Mouse (Mus musculus) limb, embryonic 15.5 days (tissue): ENCODE data around the gene Zfp663. TPM values are rescaled to one million over a fixed set of nuclear protein-coding genes. Genes with fewer than 3 reads are reported as not detected.

Experiments
- ATAC-seq: fragments of 200-750 bp; cut with Nextera tagmentation; 2 replicates; pipeline ENCODE4 v1.8.0; 2017; ENCODE audit warnings: low read depth, moderate TSS enrichment; ENCODE audit not compliant: insufficient number of reproducible peaks, low FRiP score, low TSS enrichment
- H3K27ac ChIP-seq: fragments of 300-500 bp; sonication (generic); 2 replicates; pipeline ENCODE4 v1.5.1; 2015; ENCODE audit warnings: moderate library complexity, mild to moderate bottlenecking, inconsistent platforms
- H3K27me3 ChIP-seq: fragments of 300-500 bp; sonication (generic); 2 replicates; pipeline ENCODE4 v1.6.1; 2015; ENCODE audit warnings: inconsistent platforms
- H3K36me3 ChIP-seq: fragments of 300-500 bp; sonication (generic); 2 replicates; pipeline ENCODE4 v1.6.1; 2015; ENCODE audit warnings: inconsistent platforms
- H3K4me1 ChIP-seq: fragments of 300-500 bp; sonication (generic); 2 replicates; pipeline ENCODE4 v1.6.1; 2015; ENCODE audit warnings: inconsistent platforms
- H3K4me2 ChIP-seq: fragments of 300-500 bp; sonication (generic); 2 replicates; pipeline ENCODE4 v1.6.1; 2015; ENCODE audit warnings: mild to moderate bottlenecking, inconsistent platforms
- H3K4me3 ChIP-seq: fragments of 300-500 bp; sonication (generic); 2 replicates; pipeline ENCODE4 v1.5.1; 2015; ENCODE audit warnings: mild to moderate bottlenecking, inconsistent platforms
- H3K9ac ChIP-seq: fragments of 300-500 bp; sonication (generic); 2 replicates; pipeline ENCODE4 v1.6.1; 2015; ENCODE audit warnings: inconsistent platforms
- H3K9me3 ChIP-seq: fragments of 300-500 bp; sonication (generic); 2 replicates; pipeline ENCODE4 v1.6.1; 2016; ENCODE audit warnings: inconsistent platforms
- WGBS: fragments of 180-500 bp; shearing (Covaris S2); methylation state at CpG from one replicate; pipeline ENCODE4 v1.1.7; 2015; 5-methylcytosine and 5-hydroxymethylcytosine counted together
- polyA plus RNA-seq: library from polyadenylated mRNA; unstranded; fragments of >200 nt; fragmentation: Nextera tagmentation; extraction: Ambion mirVana; gene quantifications from 2 replicates; pipeline ENCODE4 v1.2.1, GENCODE M21; 2015

Gene Zfp663
- polyA plus RNA-seq, 1 experiment from 2014 or later: 0.58 TPM

GRCm38 (mm10) chr2:165327386-165327785 lies 41.1 kb downstream of the Zfp663 start:
- Histone ChIP-seq H3K4me2 (peak overlapping the region; percentile 91), H3K9ac (no peak overlapping the region), H3K9me3 (no peaks in the 10 kb centered on the region; the same call in 1 of the 2 replicates), H3K4me3 (no peak overlapping the region), H3K36me3 (no peaks in the 10 kb centered on the region), H3K4me1 (peaks cover 39% of the 10 kb centered on the region), H3K27me3 (0 out of 2 replicates have a peak, but pooled peaks cover 2% of the 10 kb centered on the region), H3K27ac (no peak overlapping the region)
- no peak for ATAC-seq
- WGBS: 47% methylated on average over 7 of the region's 7 CpGs

GRCm38 (mm10) chr2:165326304-165327190 lies 42.0 kb downstream of the Zfp663 start, which contains the start of gene Elmo2:
Gene Elmo2 (minus strand): TSS chr2:165326479.
- Histone ChIP-seq H3K27me3 (0 out of 2 replicates have a peak, but pooled peaks cover 2% of the 10 kb centered on the region), H3K36me3 (no peaks in the 10 kb centered on the region; the same call in 1 of the 2 replicates), H3K4me3 (peak within 1 kb of the TSS; percentile 88), H3K9me3 (no peaks in the 10 kb centered on the region; the same call in 1 of the 2 replicates), H3K4me1 (peaks cover 46% of the 10 kb centered on the region), H3K27ac (peak within 1 kb of the TSS; percentile 81), H3K9ac (peak within 1 kb of the TSS; percentile 80), H3K4me2 (peak within 1 kb of the TSS; percentile 91)
- peak; percentile 97 for ATAC-seq
- under 1% methylated on average over 55 of the region's 55 CpGs for WGBS

GRCm38 (mm10) chr2:165325521-165326303 lies 42.8 kb downstream of the Zfp663 start:
- H3K27ac ChIP-seq: peak overlapping the region; percentile 81
- H3K27me3 ChIP-seq: 0 out of 2 replicates have a peak, but pooled peaks cover 2% of the 10 kb centered on the region
- H3K9me3 ChIP-seq: no peaks in the 10 kb centered on the region
- under 1% methylated on average over 30 of the region's 30 CpGs for WGBS
- H3K36me3 ChIP-seq: no peaks in the 10 kb centered on the region; the same call in 1 of the 2 replicates
- H3K4me3 ChIP-seq: peak overlapping the region; percentile 88
- H3K4me1 ChIP-seq: peaks cover 53% of the 10 kb centered on the region
- no peak; the same call in 1 of the 2 replicates for ATAC-seq
- peak overlapping the region; percentile 80 for H3K9ac ChIP-seq
- H3K4me2 ChIP-seq: peak overlapping the region; percentile 91

- H3K27me3 ChIP-seq: 0 out of 2 replicates have a peak, but pooled peaks cover 2% of the 10 kb centered on the region
- ATAC-seq: no peak
- H3K4me3 ChIP-seq: no peak overlapping the region
- H3K4me2 ChIP-seq: no peak overlapping the region
- 52% methylated on average over 5 of the region's 5 CpGs for WGBS
- no peak overlapping the region for H3K9ac ChIP-seq
- no peaks in the 10 kb centered on the region for H3K9me3 ChIP-seq
- 0 out of 2 replicates have a peak overlapping the region, but pooled peaks have one; percentile 43 for H3K27ac ChIP-seq
- peaks cover 62% of the 10 kb centered on the region for H3K4me1 ChIP-seq
- H3K36me3 ChIP-seq: no peaks in the 10 kb centered on the region; the same call in 1 of the 2 replicates
Observed at GRCm38 (mm10) chr2:165323928-165324327, 44.6 kb downstream of the Zfp663 start.

GRCm38 (mm10) chr2:165323484-165323883 lies 45.0 kb downstream of the Zfp663 start:
- H3K9ac ChIP-seq: no peak overlapping the region
- no peaks in the 10 kb centered on the region for H3K27me3 ChIP-seq
- no peak overlapping the region for H3K4me2 ChIP-seq
- no peak for ATAC-seq
- peaks cover 67% of the 10 kb centered on the region for H3K4me1 ChIP-seq
- no peak overlapping the region for H3K4me3 ChIP-seq
- no peaks in the 10 kb centered on the region; the same call in 1 of the 2 replicates for H3K36me3 ChIP-seq
- WGBS: 74% methylated on average over 5 of the region's 5 CpGs
- H3K9me3 ChIP-seq: no peaks in the 10 kb centered on the region
- H3K27ac ChIP-seq: no peak overlapping the region

- no peak overlapping the region for H3K27ac ChIP-seq
- H3K9ac ChIP-seq: no peak overlapping the region
- no peaks in the 10 kb centered on the region for H3K9me3 ChIP-seq
- ATAC-seq: no peak
- H3K4me1 ChIP-seq: peaks cover 76% of the 10 kb centered on the region
- 83% methylated on average over 22 of the region's 22 CpGs for WGBS
- no peak overlapping the region for H3K4me2 ChIP-seq
- H3K4me3 ChIP-seq: no peak overlapping the region
- H3K27me3 ChIP-seq: no peaks in the 10 kb centered on the region
- H3K36me3 ChIP-seq: no peaks in the 10 kb centered on the region; the same call in 1 of the 2 replicates
Observed at GRCm38 (mm10) chr2:165321981-165322735, 46.4 kb downstream of the Zfp663 start.

- peaks cover under 1% of the 10 kb centered on the region; the same call in 1 of the 2 replicates for H3K36me3 ChIP-seq
- 68% methylated on average over 8 of the region's 8 CpGs for WGBS
- peaks cover 79% of the 10 kb centered on the region for H3K4me1 ChIP-seq
- no peaks in the 10 kb centered on the region for H3K9me3 ChIP-seq
- no peak overlapping the region for H3K4me2 ChIP-seq
- no peak overlapping the region for H3K9ac ChIP-seq
- no peak for ATAC-seq
- peak overlapping the region; percentile 67 for H3K27ac ChIP-seq
- H3K4me3 ChIP-seq: no peak overlapping the region
- H3K27me3 ChIP-seq: no peaks in the 10 kb centered on the region
Observed at GRCm38 (mm10) chr2:165321381-165321888, 47.1 kb downstream of the Zfp663 start.

- no peaks in the 10 kb centered on the region for H3K27me3 ChIP-seq
- H3K4me2 ChIP-seq: no peak overlapping the region
- H3K27ac ChIP-seq: peak overlapping the region; percentile 67
- WGBS: 57% methylated on average over 12 of the region's 12 CpGs
- peaks cover 78% of the 10 kb centered on the region for H3K4me1 ChIP-seq
- H3K4me3 ChIP-seq: no peak overlapping the region
- peaks cover 9% of the 10 kb centered on the region; the same call in 1 of the 2 replicates for H3K36me3 ChIP-seq
- no peak overlapping the region for H3K9ac ChIP-seq
- no peaks in the 10 kb centered on the region for H3K9me3 ChIP-seq
- ATAC-seq: no peak
Observed at GRCm38 (mm10) chr2:165320531-165321150, 47.9 kb downstream of the Zfp663 start.

- 73% methylated on average over 4 of the region's 4 CpGs for WGBS
- Histone ChIP-seq H3K4me2 (no peak overlapping the region), H3K4me1 (peaks cover 67% of the 10 kb centered on the region), H3K27me3 (no peaks in the 10 kb centered on the region), H3K27ac (no peak overlapping the region), H3K36me3 (peaks cover 20% of the 10 kb centered on the region), H3K4me3 (no peak overlapping the region), H3K9ac (no peak overlapping the region), H3K9me3 (no peaks in the 10 kb centered on the region)
- ATAC-seq: no peak
Observed at GRCm38 (mm10) chr2:165319503-165319902, 49.0 kb downstream of the Zfp663 start.

- no peak overlapping the region for H3K4me2 ChIP-seq
- no peak overlapping the region for H3K9ac ChIP-seq
- WGBS: 80% methylated on average over 7 of the region's 7 CpGs
- H3K4me3 ChIP-seq: no peak overlapping the region
- no peaks in the 10 kb centered on the region for H3K27me3 ChIP-seq
- H3K36me3 ChIP-seq: peaks cover 26% of the 10 kb centered on the region
- H3K27ac ChIP-seq: no peak overlapping the region
- H3K4me1 ChIP-seq: peaks cover 61% of the 10 kb centered on the region
- H3K9me3 ChIP-seq: no peaks in the 10 kb centered on the region
- ATAC-seq: no peak
Observed at GRCm38 (mm10) chr2:165318941-165319340, 49.6 kb downstream of the Zfp663 start.
